Comparison of ENCODE assay signal across 8 mouse cellular contexts in the genomic region with DNA sequence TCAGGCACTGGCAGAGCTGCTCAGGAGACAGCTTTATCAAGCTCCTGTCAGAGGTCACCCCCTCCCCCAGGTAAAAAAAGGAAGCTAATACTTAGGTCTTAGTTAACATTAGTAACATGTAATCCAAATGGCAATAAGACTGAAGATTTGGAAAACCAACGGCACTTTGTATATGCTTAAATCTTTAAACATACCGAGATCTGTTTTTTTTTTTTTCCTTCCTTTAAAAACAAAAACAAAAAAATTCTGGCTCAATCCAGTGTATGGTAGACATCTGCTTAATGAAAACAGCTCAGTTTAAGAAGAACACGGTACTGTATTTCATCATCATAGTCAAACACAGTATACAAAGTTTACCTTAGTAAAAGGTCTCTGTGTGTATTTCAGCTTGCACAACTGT. TPM values are rescaled to one million over a fixed set of nuclear protein-coding genes. Genes with fewer than 3 reads are reported as not detected.
DNase-seq lines count a peak whose midpoint lies in the region; ATAC-seq lines count a peak whose summit lies in the region.

A gene (plus strand): TSS at position 301 of the 400 bp plus-strand sequence.

- H3K9me3 ChIP-seq in embryonic facial prominence, embryonic 10.5 days, result no peaks in the 10 kb centered on the region
- H3K9me3 ChIP-seq in hindbrain, embryonic 10.5 days, result no peaks in the 10 kb centered on the region
- H3K9me3 ChIP-seq in liver, embryonic 13.5 days (replicated peaks), result no peaks in the 10 kb centered on the region

- H3K4me3 ChIP-seq in embryonic facial prominence, embryonic 10.5 days, result peak within 1 kb of the TSS; percentile 65
- H3K4me3 ChIP-seq in hindbrain, embryonic 10.5 days, result peak within 1 kb of the TSS; percentile 59
- peak within 1 kb of the TSS; percentile 56 for H3K4me3 ChIP-seq in liver, embryonic 13.5 days (replicated peaks)

- 68% methylated on average over 3 of the region's 3 CpGs for WGBS in embryonic facial prominence, embryonic 10.5 days
- WGBS in hindbrain, embryonic 10.5 days, result 70% methylated on average over 3 of the region's 3 CpGs
- WGBS in liver, embryonic 13.5 days (ENCODE audit: insufficient replicate concordance), result 43% methylated on average over 3 of the region's 3 CpGs

- peak within 1 kb of the TSS; percentile 45 for H3K9ac ChIP-seq in liver, embryonic 13.5 days

- H3K27ac ChIP-seq in embryonic facial prominence, embryonic 10.5 days (replicated peaks), result peak within 1 kb of the TSS; percentile 89
- peak within 1 kb of the TSS; percentile 89 for H3K27ac ChIP-seq in hindbrain, embryonic 10.5 days
- H3K27ac ChIP-seq in liver, embryonic 13.5 days, result no peak within 1 kb of the TSS

- no peak for DNase-seq in left cerebral cortex, adult 18-20 months (ENCODE audit: low spot score in 2 of 2)
- DNase-seq in left cerebral cortex, adult 11 months (ENCODE audit: low spot score), result no peak
- DNase-seq in embryonic facial prominence, embryonic 10.5 days (ENCODE audit: low spot score), result no peak
- DNase-seq in hindbrain, embryonic 10.5 days (ENCODE audit: low spot score), result no peak
- DNase-seq in liver, embryonic 13.5 days, result no peak
- DNase-seq in ovary, postnatal 36 days (ENCODE audit: low spot score), result no peak
- DNase-seq in gastrocnemius, adult 18-20 months (ENCODE audit: low spot score), result no peak
- no peak for DNase-seq in frontal cortex, postnatal 36 days (ENCODE audit: low spot score in 2 of 2)

- no peak for ATAC-seq in liver, embryonic 13.5 days (ENCODE audit: low read depth)

- H3K4me2 ChIP-seq in liver, embryonic 13.5 days, result peak within 1 kb of the TSS; percentile 67

- H3K27me3 ChIP-seq in embryonic facial prominence, embryonic 10.5 days (replicated peaks; ENCODE audit: low read depth, poor library complexity, severe bottlenecking), result peaks cover 36% of the 10 kb centered on the region
- peaks cover 48% of the 10 kb centered on the region for H3K27me3 ChIP-seq in hindbrain, embryonic 10.5 days (ENCODE audit: insufficient read depth, poor library complexity, severe bottlenecking)
- H3K27me3 ChIP-seq in liver, embryonic 13.5 days, result peaks cover 34% of the 10 kb centered on the region

- peaks cover 30% of the 10 kb centered on the region for H3K4me1 ChIP-seq in embryonic facial prominence, embryonic 10.5 days
- H3K4me1 ChIP-seq in hindbrain, embryonic 10.5 days (replicated peaks), result peaks cover 30% of the 10 kb centered on the region
- H3K4me1 ChIP-seq in liver, embryonic 13.5 days (replicated peaks), result peaks cover 5% of the 10 kb centered on the region; the same call in 1 of the 2 replicates

- H3K36me3 ChIP-seq in embryonic facial prominence, embryonic 10.5 days (replicated peaks), result no peaks in the 10 kb centered on the region
- H3K36me3 ChIP-seq in hindbrain, embryonic 10.5 days, result no peaks in the 10 kb centered on the region
- H3K36me3 ChIP-seq in liver, embryonic 13.5 days, result no peaks in the 10 kb centered on the region

RNA-seq across cellular contexts. Expression of the gene that starts here (rescaled TPM):
- 10 to 100 TPM; 48.3 to 49.7 TPM for total RNA-seq in left cerebral cortex, adult 18-20 months (2021)
- polyA plus RNA-seq in embryonic facial prominence, embryonic 10.5 days (2016; fragmentation: Nextera tagmentation; extraction: Ambion mirVana), result 1.5 and 2.2 TPM in 2 replicates
- polyA plus RNA-seq in hindbrain, embryonic 10.5 days (2016; fragmentation: Nextera tagmentation; extraction: Ambion mirVana), result 2.6 and 3.2 TPM in 2 replicates
- polyA plus RNA-seq in liver, embryonic 13.5 days (2015; fragmentation: Nextera tagmentation; extraction: Ambion mirVana), result 0.12 and 0.30 TPM in 2 replicates
- under 1 TPM; 0.32 to 0.81 TPM for total RNA-seq in gastrocnemius, adult 18-20 months (2021)

Comparison
In these comparisons a context has a peak if more than half of its experiments do, and no peak if none do; other contexts are left out.
1. RNA of the gene that starts here (total RNA-seq): 48.3 to 49.7 TPM in left cerebral cortex, adult 18-20 months; 0.32 to 0.81 TPM in gastrocnemius, adult 18-20 months; every median in the first group is over 10 times any median in the second.
2. Peak in every context shown above with its lines, with median percentiles within 50 percentile points of each other: H3K4me3 ChIP-seq.